Mouse (Mus musculus) olfactory bulb, adult 2 months (tissue): ENCODE results near the gene Asb5. TPM values are rescaled to one million over a fixed set of nuclear protein-coding genes. Genes with fewer than 3 reads are reported as not detected.
"Not testable (repeated sequence)": the region's sequence is repeated elsewhere in the genome, so short reads cannot be mapped to it uniquely, and the experiment has no call there.

Experiments
- H3K27ac ChIP-seq: fragments of 200-500 bp; 2 replicates; pipeline ENCODE4 v1.5.1; 2012; ENCODE audit warnings: low read depth, low read length; ENCODE audit not compliant: insufficient read depth
- H3K4me1 ChIP-seq: fragments of 200-500 bp; 2 replicates; pipeline ENCODE4 v1.6.1; 2012; ENCODE audit warnings: low read length; ENCODE audit not compliant: control insufficient read depth, insufficient read depth
- H3K4me3 ChIP-seq: fragments of 200-500 bp; 2 replicates; pipeline ENCODE4 v1.5.1; 2012; ENCODE audit warnings: mild to moderate bottlenecking, low read depth, low read length, moderate library complexity; ENCODE audit not compliant: insufficient read depth
- CTCF ChIP-seq: fragments of 200-500 bp; IDR thresholded peaks from 2 replicates; pipeline ENCODE4 v1.5.1; 2012; ENCODE audit warnings: low read depth, mild to moderate bottlenecking, low read length, moderate library complexity; ENCODE audit not compliant: insufficient read depth
- POLR2A ChIP-seq: fragments of 200-500 bp; IDR thresholded peaks from 2 replicates; pipeline ENCODE4 v1.6.1; 2012; ENCODE audit warnings: mild to moderate bottlenecking, low read depth, low read length, moderate library complexity; ENCODE audit not compliant: insufficient read depth
- WGBS: fragments of 180-500 bp; shearing (Covaris S2); methylation state at CpG from one replicate; pipeline ENCODE4 v1.1.7; 2018; 5-methylcytosine and 5-hydroxymethylcytosine counted together
- polyA plus RNA-seq: library from polyadenylated mRNA; stranded (reverse); fragments of >200 nt; gene quantifications from 2 replicates; pipeline ENCODE4 v1.2.4, GENCODE M21; 2012; ENCODE audit warnings: low replicate concordance; ENCODE audit not compliant: missing spikeins, insufficient read depth, insufficient read length

Asb5 gene
- polyA plus RNA-seq, 1 experiment: not detected

DNA sequence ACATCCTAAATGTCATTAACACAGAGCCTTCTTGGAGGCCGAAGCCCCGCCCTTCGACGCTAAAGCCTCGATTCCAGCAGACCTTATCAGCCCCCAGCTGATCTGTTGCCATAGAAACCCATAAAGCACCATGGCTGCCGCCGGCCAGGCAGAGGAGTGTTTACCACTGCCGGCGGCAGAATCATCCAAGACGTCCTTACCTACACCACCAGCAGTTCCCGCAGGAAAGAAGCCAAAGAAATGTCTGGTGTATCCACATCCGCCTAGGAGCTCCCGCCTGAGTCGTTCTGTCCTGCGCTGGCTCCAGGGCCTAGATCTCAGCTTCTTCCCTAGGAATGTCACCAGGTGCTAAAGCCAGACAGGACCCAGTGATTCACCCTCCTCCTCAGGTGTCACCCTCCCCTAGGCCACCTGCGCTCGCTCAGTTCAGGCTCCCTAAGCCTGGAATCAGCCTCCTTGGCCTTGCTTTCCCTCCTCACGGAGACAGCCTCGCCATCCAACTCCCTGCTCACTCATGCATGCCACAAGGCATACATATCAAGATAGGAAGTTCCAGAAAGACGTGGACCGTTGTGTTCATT, 71.4 kb downstream of the Asb5 start, which contains the start of gene Spata4:
Spata4 (plus strand) TSS at position 111 of the 581 bp plus-strand sequence.
- Histone ChIP-seq H3K4me1 (peaks cover 8% of the 10 kb centered on the region), H3K4me3 (peak within 1 kb of the TSS; percentile 10), H3K27ac (no peak within 1 kb of the TSS)
- WGBS: 15% methylated on average over 21 of the region's 21 CpGs
- TF ChIP-seq POLR2A (no peak), CTCF (no peak)

DNA sequence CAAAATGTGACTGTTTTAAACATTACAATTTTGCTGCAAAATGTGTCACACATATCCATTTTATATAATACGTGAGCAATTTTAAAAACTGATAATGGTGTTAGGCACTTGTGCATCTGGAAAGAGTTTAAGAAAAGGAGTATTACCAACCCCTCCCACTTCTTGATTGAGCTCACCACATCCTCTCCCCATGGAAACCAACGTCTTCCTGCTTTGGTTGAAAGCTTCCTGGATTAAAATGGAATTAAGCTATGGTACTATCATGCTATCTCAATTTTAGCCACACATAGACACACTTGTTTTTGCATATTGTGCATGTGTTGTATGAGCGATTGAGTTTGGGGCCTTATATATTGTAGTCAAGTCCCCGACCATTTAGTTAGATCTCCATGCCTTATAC, 74.1 kb downstream of the Asb5 start:
- H3K4me3 ChIP-seq: no peak overlapping the region
- H3K27ac ChIP-seq: no peak overlapping the region
- TF ChIP-seq CTCF (no peak), POLR2A (no peak)
- H3K4me1 ChIP-seq: peaks cover 5% of the 10 kb centered on the region
- WGBS: 82% methylated on average over 4 of the region's 4 CpGs

DNA sequence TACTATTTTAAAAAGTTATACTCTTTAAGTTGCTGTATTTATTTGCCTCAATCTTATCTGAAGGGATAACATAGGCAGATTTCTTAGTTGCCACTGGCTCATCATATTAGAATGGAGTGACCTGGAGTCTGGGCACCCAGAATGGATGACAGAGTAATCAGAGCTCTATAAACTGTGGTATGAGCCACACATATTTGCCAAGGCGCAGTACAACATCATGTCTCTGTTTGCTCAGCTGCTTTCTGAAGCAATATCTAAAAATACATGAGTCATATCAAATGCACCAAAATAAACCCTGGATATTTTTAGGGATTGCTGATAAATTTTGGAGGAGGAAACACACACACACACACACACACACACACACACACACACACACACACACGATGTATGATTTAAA, 80.0 kb downstream of the Asb5 start:
- Histone ChIP-seq H3K4me1 (no peaks in the 10 kb centered on the region), H3K27ac (no peak overlapping the region), H3K4me3 (no peak overlapping the region)
- no peak for TF ChIP-seq POLR2A
- no peak for TF ChIP-seq CTCF
- WGBS: 62% methylated on average over 2 of the region's 2 CpGs

DNA sequence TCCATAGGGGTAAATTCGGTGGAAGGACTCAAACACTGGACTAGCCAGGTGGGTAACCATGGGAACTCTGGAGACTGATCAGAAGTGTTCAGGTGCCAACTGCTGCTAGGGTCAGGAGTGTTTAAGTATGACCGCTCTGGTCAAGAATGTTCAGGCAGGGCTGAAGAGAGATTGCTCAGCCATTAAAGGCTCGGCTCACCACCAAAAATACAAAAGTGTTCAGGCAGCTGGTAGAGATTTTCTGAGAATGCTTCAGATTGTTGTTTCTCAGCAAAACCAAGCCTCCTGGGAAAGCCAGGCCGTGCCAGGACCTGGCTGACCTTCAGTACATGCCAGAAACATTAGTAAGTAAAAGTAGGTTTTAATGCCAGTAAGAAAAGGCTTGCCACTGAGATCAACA, 80.9 kb downstream of the Asb5 start:
- 48% methylated on average over 4 of the region's 4 CpGs for WGBS
- no peak overlapping the region for H3K4me3 ChIP-seq
- TF ChIP-seq POLR2A (no peak), CTCF (no peak)
- H3K27ac ChIP-seq: no peak overlapping the region
- no peaks in the 10 kb centered on the region for H3K4me1 ChIP-seq

DNA sequence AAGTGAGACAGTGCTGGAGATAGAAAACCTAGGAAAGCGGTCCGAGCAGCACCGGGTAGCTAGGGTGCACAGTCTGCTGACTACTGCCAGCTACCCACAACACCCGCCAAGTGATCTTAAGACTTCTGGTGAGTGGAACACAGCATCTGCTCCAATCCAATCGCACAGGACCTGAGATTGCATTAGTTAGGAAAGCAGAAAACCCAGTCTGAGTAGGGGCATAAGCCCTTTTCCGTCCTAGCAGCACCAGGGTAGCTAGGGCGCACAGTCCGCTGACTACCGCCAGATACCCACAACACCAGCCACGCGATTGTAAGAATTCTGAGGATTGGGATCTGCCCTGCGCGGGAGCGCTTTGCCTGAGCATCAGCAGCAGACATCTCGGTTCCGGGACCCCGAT, 87.3 kb downstream of the Asb5 start:
- not testable (repeated sequence) for H3K4me3 ChIP-seq, H3K27ac ChIP-seq, H3K4me1 ChIP-seq
- 94% methylated on average over 17 of the region's 17 CpGs for WGBS

Other genes starting within 250 kb of the Asb5 start
- gene Spcs3, start 418 bp downstream of the Asb5 start, polyA plus RNA-seq: not detected in 2 replicates
- gene Spata4, start 71.2 kb downstream of the Asb5 start, polyA plus RNA-seq: not detected in 2 replicates